Mouse (Mus musculus) lung, embryonic 14.5 days (tissue): ENCODE data around the gene Tigit. TPM values are rescaled to one million over a fixed set of nuclear protein-coding genes. Genes with fewer than 3 reads are reported as not detected.

ENCODE experiments used
- ATAC-seq: fragments of 200-750 bp; cut with Nextera tagmentation; 2 replicates; pipeline ENCODE4 v1.8.0; 2017; ENCODE audit warnings: mild to moderate bottlenecking, moderate TSS enrichment, moderate library complexity; ENCODE audit not compliant: insufficient read depth
- DNase-seq: peaks from one replicate; pipeline ENCODE4 v3.0.0-alpha.2; 2015
- H3K27ac ChIP-seq: fragments of 300-500 bp; sonication (generic); 2 replicates; pipeline ENCODE4 v1.5.1; 2014; ENCODE audit warnings: low read depth, mild to moderate bottlenecking, moderate library complexity
- H3K27me3 ChIP-seq: fragments of 300-500 bp; sonication (generic); 2 replicates; pipeline ENCODE4 v1.6.1; 2014; ENCODE audit warnings: low read length, control low read depth; ENCODE audit not compliant: insufficient read depth
- H3K36me3 ChIP-seq: fragments of 300-500 bp; sonication (generic); 2 replicates; pipeline ENCODE4 v1.6.1; 2014; ENCODE audit warnings: control low read depth; ENCODE audit not compliant: insufficient read depth
- H3K4me1 ChIP-seq: fragments of 300-500 bp; sonication (generic); 2 replicates; pipeline ENCODE4 v1.6.1; 2014; ENCODE audit warnings: antibody characterized with exemption, control low read depth; ENCODE audit not compliant: insufficient read depth
- H3K4me2 ChIP-seq: fragments of 300-500 bp; sonication (generic); 2 replicates; pipeline ENCODE4 v1.6.1; 2014; ENCODE audit warnings: mild to moderate bottlenecking
- H3K4me3 ChIP-seq: fragments of 300-500 bp; sonication (generic); 2 replicates; pipeline ENCODE4 v1.5.1; 2014; ENCODE audit warnings: low read depth, low read length
- H3K9ac ChIP-seq: fragments of 300-500 bp; sonication (generic); 2 replicates; pipeline ENCODE4 v1.6.1; 2014
- H3K9me3 ChIP-seq: fragments of 300-500 bp; sonication (generic); 2 replicates; pipeline ENCODE4 v1.6.1; 2016; ENCODE audit warnings: low read depth, low read length, control low read depth
- CTCF ChIP-seq: IDR thresholded peaks from 2 replicates; pipeline ENCODE4 v1.5.1; 2016; ENCODE audit warnings: antibody characterized with exemption, low read depth
- WGBS: fragments of 180-500 bp; shearing (Covaris S2); extraction: QIAGEN DNeasy Blood & Tissue Kit; methylation state at CpG from one replicate; pipeline ENCODE4 v1.1.7; 2014; 5-methylcytosine and 5-hydroxymethylcytosine counted together
- polyA plus RNA-seq: library from polyadenylated mRNA; unstranded; fragments of >200 nt; fragmentation: Nextera tagmentation; extraction: Ambion mirVana; gene quantifications from 2 replicates; pipeline ENCODE4 v1.2.1, GENCODE M21; 2014

Tigit gene
- polyA plus RNA-seq, 1 experiment from 2014 or later = not detected

DNA sequence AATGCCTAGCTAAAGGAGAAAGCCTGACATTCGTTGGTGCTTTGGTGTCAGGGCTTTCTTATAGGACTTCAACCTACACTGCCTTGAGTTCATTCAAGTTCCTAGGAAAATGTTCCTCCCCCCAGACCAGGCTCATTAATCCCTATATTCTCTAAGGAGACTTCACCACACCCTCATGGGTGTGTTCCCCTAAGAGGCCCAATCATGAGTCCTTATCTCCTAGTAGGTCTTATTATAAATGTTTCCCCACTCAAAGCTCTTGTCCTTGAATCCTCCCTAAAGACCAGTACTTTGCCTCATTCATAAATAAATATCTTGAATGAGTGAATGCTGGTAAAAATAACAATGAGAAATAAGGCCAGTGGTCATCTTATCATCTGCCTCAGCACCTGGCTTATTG lies 16.3 kb downstream of the Tigit start:
- Histone ChIP-seq H3K4me3 (no peak overlapping the region), H3K9me3 (no peaks in the 10 kb centered on the region), H3K4me2 (no peak overlapping the region), H3K27me3 (no peaks in the 10 kb centered on the region), H3K36me3 (no peaks in the 10 kb centered on the region), H3K27ac (no peak overlapping the region), H3K9ac (no peak overlapping the region), H3K4me1 (no peaks in the 10 kb centered on the region)
- 100% methylated on average over 1 of the region's 1 CpGs for WGBS
- ATAC-seq (no peak), DNase-seq (no peak)
- no peak for TF ChIP-seq CTCF

GRCm38 (mm10) chr16:43646943-43647342 lies 17.0 kb downstream of the Tigit start:
- DNase-seq (no peak), ATAC-seq (no peak)
- 80% methylated on average over 3 of the region's 3 CpGs for WGBS

GRCm38 (mm10) chr16:43645879-43646278 lies 18.1 kb downstream of the Tigit start:
- ATAC-seq = no peak
- Histone ChIP-seq H3K27me3 (no peaks in the 10 kb centered on the region), H3K4me3 (no peak overlapping the region), H3K4me1 (no peaks in the 10 kb centered on the region), H3K9me3 (no peaks in the 10 kb centered on the region), H3K4me2 (no peak overlapping the region), H3K36me3 (no peaks in the 10 kb centered on the region), H3K27ac (no peak overlapping the region), H3K9ac (no peak overlapping the region)
- WGBS = 37% methylated on average over 4 of the region's 4 CpGs
- DNase-seq = no peak
- no peak for TF ChIP-seq CTCF

More at GRCm38 (mm10) chr16:43646943-43647342, 17.0 kb downstream of the Tigit start:
- H3K4me3 ChIP-seq = no peak overlapping the region
- H3K36me3 ChIP-seq = no peaks in the 10 kb centered on the region
- no peaks in the 10 kb centered on the region for H3K4me1 ChIP-seq
- H3K27me3 ChIP-seq = no peaks in the 10 kb centered on the region
- no peak for TF ChIP-seq CTCF
- H3K4me2 ChIP-seq = no peak overlapping the region
- no peaks in the 10 kb centered on the region for H3K9me3 ChIP-seq
- no peak overlapping the region for H3K27ac ChIP-seq
- no peak overlapping the region for H3K9ac ChIP-seq

DNA sequence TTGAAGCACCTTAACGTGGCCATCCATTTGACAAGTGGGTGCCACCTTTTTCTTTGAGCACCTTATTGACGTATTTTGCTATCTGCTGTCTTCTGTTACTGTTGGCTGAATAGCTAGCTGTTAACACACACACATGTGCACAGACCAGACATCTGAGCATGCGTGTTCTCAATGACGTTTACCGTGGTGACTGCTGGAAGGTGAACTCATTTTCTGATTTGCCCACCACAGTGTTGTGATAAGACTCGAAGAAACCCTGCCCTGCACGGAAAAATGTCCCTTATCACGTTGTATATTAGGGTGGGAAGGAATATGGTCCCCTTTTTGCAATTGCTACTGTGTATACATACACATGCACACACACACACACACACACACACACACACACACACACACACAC lies 22.7 kb downstream of the Tigit start:
- Histone ChIP-seq H3K4me1 (no peaks in the 10 kb centered on the region), H3K9me3 (no peaks in the 10 kb centered on the region), H3K9ac (no peak overlapping the region), H3K4me3 (no peak overlapping the region), H3K36me3 (no peaks in the 10 kb centered on the region), H3K27ac (no peak overlapping the region), H3K4me2 (no peak overlapping the region), H3K27me3 (no peaks in the 10 kb centered on the region)
- ATAC-seq = no peak
- no peak for DNase-seq
- TF ChIP-seq CTCF = no peak
- 67% methylated on average over 8 of the region's 8 CpGs for WGBS

DNA sequence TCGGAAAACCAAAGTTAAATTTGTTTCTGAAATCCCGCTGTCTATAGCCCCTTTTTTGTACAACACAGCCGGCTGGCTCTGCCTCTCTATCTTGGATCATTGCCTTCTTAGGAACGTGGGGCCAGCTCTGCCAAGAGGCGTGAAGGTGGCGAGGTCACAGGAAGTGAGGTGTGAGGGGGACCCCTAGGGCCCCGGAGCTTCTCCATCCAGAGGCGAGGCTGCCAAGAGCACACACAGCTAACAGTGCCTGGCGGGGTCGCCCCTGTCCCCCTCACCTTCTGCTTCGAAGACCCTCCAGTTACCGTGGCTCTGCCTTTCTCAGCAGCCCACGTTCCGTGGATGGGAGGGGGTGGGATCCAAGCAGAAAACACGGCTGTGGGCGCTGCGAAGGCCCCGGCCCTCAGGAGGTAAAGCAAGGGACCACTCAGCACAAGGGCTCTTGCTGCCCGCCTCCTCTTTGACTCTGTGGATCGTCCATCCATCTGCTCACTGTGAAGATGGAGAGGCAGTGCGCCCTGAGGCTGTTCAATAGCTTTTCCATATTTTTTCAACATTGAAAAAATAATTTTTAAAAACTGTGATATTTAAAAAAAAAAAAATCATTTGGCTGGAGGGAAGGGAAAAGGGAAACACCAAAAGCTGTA lies 25.4 kb downstream of the Tigit start:
- no peaks in the 10 kb centered on the region for H3K36me3 ChIP-seq
- no peaks in the 10 kb centered on the region for H3K4me1 ChIP-seq
- peak; percentile 77 for ATAC-seq
- H3K9me3 ChIP-seq = no peaks in the 10 kb centered on the region
- no peak overlapping the region; the same call in 1 of the 2 replicates for H3K9ac ChIP-seq
- DNase-seq = peak; percentile 54
- peak overlapping the region; percentile 6; the same call in 1 of the 2 replicates for H3K4me3 ChIP-seq
- TF ChIP-seq CTCF = no peak
- peak overlapping the region; percentile 52 for H3K4me2 ChIP-seq
- no peak overlapping the region for H3K27ac ChIP-seq
- 43% methylated on average over 21 of the region's 21 CpGs for WGBS
- H3K27me3 ChIP-seq = no peaks in the 10 kb centered on the region

DNA sequence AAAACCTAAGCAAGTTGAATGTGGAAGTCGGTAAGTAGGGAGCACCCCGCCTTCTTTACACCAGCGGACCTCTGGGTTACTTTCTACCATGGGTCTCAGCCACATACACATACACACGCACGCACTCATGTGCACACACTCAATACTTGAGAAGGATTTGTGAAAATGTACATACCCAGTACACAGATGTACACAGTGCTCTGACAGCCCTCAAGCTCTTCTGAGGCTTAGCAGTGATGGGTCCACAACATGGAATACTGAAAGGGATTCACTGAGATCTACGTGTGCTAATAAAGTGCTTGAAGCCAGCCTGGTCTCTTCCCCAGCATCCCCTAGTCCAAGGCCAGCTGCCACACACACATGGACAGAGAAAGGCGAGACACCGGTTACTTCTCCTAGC lies 26.7 kb downstream of the Tigit start:
- H3K27ac ChIP-seq = no peak overlapping the region
- no peaks in the 10 kb centered on the region for H3K4me1 ChIP-seq
- H3K36me3 ChIP-seq = no peaks in the 10 kb centered on the region
- no peaks in the 10 kb centered on the region for H3K27me3 ChIP-seq
- WGBS = 89% methylated on average over 8 of the region's 8 CpGs
- no peak overlapping the region for H3K9ac ChIP-seq
- H3K4me3 ChIP-seq = no peak overlapping the region
- TF ChIP-seq CTCF = no peak
- H3K4me2 ChIP-seq = no peak overlapping the region
- ATAC-seq = no peak
- no peaks in the 10 kb centered on the region for H3K9me3 ChIP-seq
- DNase-seq = no peak

DNA sequence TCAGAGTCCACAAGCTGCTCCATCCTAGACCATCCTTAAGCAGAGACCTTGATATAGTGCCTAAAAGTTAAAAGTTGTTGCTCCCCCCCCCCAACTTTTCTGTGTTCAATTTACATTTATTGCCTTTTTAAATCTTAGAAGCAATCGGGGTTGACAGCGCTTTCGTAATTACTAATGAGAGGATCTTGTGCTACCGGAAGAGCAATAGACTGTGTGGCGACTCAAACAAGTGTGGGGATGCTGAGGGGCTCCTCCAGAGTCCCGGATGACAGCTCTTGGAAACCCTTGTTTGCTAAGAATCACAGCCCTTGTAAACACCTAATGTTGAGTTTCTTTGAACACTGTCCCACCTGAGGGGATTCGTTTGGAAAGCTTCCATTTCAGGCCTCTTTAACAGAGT lies 29.9 kb downstream of the Tigit start:
- no peaks in the 10 kb centered on the region for H3K27me3 ChIP-seq
- no peak overlapping the region for H3K9ac ChIP-seq
- H3K4me2 ChIP-seq = no peak overlapping the region
- no peak for ATAC-seq
- H3K9me3 ChIP-seq = no peaks in the 10 kb centered on the region
- no peaks in the 10 kb centered on the region for H3K4me1 ChIP-seq
- H3K27ac ChIP-seq = no peak overlapping the region
- H3K36me3 ChIP-seq = no peaks in the 10 kb centered on the region
- no peak for DNase-seq
- WGBS = 81% methylated on average over 7 of the region's 7 CpGs
- no peak for TF ChIP-seq CTCF
- H3K4me3 ChIP-seq = no peak overlapping the region
